Mouse (Mus musculus): ENCODE data around the gene Tbc1d2. TPM values are rescaled to one million over a fixed set of nuclear protein-coding genes. Genes with fewer than 3 reads are reported as not detected.

Tbc1d2 gene
- total and polyA plus RNA-seq, 2 experiments from 2014 or later: 1.0 to 3.2 TPM

DNA sequence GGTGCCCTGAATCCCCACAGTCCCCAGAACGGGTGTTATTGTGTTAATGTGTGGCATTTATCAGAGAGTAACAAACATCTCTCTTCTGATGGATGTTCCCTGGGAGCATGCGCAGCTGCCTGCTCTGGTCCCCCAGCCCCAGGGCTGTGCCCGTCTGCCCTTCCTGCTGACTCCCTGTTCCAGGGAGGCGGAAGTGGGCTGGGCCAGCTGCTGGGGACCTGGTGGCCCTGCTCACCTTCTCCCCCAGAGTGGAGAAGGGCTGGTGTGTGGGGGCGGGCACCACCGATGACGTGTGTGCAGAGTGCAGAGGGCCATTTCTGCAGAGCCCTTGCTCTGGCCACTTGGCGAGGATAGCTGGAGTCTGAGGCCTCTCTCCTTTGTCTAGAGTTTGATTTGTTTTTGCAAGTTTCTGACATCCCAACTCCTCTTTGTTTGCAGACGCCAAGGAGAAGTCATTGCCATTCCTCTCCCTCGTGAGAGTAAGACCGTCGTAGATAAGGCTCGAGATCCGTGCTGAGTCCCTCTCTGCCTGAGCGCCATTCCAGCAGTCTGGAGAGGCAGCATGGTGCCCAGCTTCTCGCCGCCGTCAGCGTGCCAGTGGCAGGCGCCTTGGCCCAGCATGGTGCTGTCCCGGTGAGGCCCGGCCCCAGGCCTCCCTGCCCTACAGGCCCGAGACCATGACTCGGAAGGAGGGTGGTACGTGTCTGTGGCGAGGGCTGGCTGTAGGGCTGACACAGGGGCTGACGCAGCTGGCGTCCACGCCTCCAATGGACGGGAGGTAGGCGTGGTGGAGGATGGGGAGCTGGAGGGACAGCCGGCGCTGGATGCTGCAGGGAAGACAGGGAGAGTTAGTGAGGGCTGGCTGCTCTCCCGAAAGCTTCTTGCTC lies 14.4 kb upstream of the Tbc1d2 start:
- 0 out of 2 replicates have a peak overlapping the region, but pooled peaks have one; percentile 14 for H3K4me3 ChIP-seq (ENCODE audit: low read length)
- DNase-seq (ENCODE audit: low spot score) (peak; percentile 51), ATAC-seq (peak; percentile 64; the same call in 1 of the 2 replicates)
- 15% methylated on average over 34 of the region's 34 CpGs for WGBS
- TF ChIP-seq CTCF (IDR thresholded peaks at IDR 0.05; ENCODE audit: low read depth): no peak
- peak overlapping the region; percentile 42 for H3K4me2 ChIP-seq (ENCODE audit: low read depth, low read length)
- H3K27me3 ChIP-seq (ENCODE audit: insufficient read depth, low read length): no peaks in the 10 kb centered on the region
- H3K9ac ChIP-seq (replicated peaks; ENCODE audit: low read length): peak overlapping the region; percentile 28; the same call in 1 of the 2 replicates
- no peaks in the 10 kb centered on the region; the same call in 1 of the 2 replicates for H3K36me3 ChIP-seq (ENCODE audit: insufficient read depth, low read length)
- no peaks in the 10 kb centered on the region for H3K4me1 ChIP-seq (ENCODE audit: insufficient read depth, low read length)
- H3K9me3 ChIP-seq (ENCODE audit: low read length): no peaks in the 10 kb centered on the region
- no peak overlapping the region for H3K27ac ChIP-seq

DNA sequence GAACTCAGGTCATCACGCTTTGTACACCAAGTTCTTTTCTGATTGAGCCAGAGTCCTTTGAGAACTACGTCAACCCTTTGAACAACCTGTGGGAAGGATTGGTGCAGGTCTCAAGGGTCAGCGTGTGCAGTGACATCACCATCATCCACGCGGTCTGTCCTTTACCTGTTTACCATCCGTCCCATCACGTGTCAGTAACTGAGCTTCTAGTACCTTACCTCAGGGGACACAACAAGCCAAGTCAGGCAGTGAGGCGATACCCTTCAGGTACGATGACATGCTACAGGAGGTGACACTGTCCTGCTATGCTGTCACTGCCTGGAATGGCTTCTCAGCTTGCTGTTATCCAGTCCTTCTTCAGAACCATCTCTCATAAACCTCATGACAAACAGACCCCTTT lies 11.4 kb upstream of the Tbc1d2 start:
- no peak for ATAC-seq
- Histone ChIP-seq H3K4me3 (ENCODE audit: low read length) (no peak overlapping the region), H3K9ac (replicated peaks; ENCODE audit: low read length) (no peak overlapping the region), H3K27me3 (ENCODE audit: insufficient read depth, low read length) (no peaks in the 10 kb centered on the region), H3K4me2 (ENCODE audit: low read depth, low read length) (no peak overlapping the region), H3K4me1 (ENCODE audit: insufficient read depth, low read length) (no peaks in the 10 kb centered on the region), H3K9me3 (ENCODE audit: low read length) (no peaks in the 10 kb centered on the region), H3K36me3 (ENCODE audit: insufficient read depth, low read length) (no peaks in the 10 kb centered on the region; the same call in 1 of the 2 replicates), H3K27ac (no peak overlapping the region)
- WGBS: 84% methylated on average over 9 of the region's 9 CpGs
- DNase-seq (ENCODE audit: low spot score): no peak
- TF ChIP-seq CTCF (IDR thresholded peaks at IDR 0.05; ENCODE audit: low read depth): no peak

DNA sequence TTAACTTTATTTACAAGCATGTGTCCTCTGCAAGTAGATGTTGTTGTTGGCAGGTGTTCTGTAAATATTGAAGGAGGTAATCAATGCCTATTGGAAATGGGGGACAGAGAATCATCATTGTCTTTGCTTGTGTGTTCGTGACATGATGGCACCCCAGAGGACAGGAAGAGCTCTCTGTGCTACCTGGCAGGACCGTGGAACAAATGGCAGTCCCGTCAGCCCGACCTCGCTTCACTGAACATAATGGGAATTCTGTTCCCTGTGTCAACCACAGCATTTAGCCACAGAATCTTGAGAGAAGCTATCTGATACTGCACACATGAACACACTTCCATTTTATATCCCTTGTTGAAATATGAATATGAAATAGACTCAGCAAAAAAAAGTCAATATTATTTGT lies 8.9 kb upstream of the Tbc1d2 start:
- Histone ChIP-seq H3K9me3 (ENCODE audit: low read length) (no peaks in the 10 kb centered on the region), H3K36me3 (ENCODE audit: insufficient read depth, low read length) (no peaks in the 10 kb centered on the region; the same call in 1 of the 2 replicates), H3K4me1 (ENCODE audit: insufficient read depth, low read length) (no peaks in the 10 kb centered on the region), H3K9ac (replicated peaks; ENCODE audit: low read length) (no peak overlapping the region), H3K27ac (no peak overlapping the region), H3K4me3 (ENCODE audit: low read length) (no peak overlapping the region), H3K27me3 (ENCODE audit: insufficient read depth, low read length) (no peaks in the 10 kb centered on the region), H3K4me2 (ENCODE audit: low read depth, low read length) (no peak overlapping the region)
- TF ChIP-seq CTCF (IDR thresholded peaks at IDR 0.05; ENCODE audit: low read depth): no peak
- DNase-seq (ENCODE audit: low spot score) (no peak), ATAC-seq (no peak)
- WGBS: 52% methylated on average over 5 of the region's 5 CpGs

DNA sequence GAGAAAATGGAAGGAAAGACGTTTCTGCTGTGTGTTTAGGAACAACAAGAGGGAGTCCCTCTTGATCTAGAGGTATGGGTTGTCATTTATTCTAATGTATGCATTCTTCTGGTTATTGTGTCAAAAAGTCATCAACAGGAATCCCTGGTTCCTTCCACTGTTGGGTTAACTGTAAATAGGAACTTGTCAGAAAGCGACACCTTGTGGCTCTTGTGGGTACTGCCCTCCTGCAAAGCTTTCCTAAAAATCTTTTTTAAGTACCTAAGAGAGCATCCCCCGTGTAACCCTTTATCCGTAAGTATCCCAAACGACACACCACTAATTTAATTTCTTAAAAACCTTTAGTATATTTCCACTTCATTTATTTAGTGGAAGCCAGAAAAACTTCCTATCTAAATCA lies 7.1 kb upstream of the Tbc1d2 start:
- DNase-seq (ENCODE audit: low spot score) (peak; percentile 91), ATAC-seq (peak; percentile 38; the same call in 1 of the 2 replicates)
- Histone ChIP-seq H3K9me3 (ENCODE audit: low read length) (no peaks in the 10 kb centered on the region), H3K4me1 (ENCODE audit: insufficient read depth, low read length) (no peaks in the 10 kb centered on the region), H3K4me2 (ENCODE audit: low read depth, low read length) (no peak overlapping the region), H3K9ac (replicated peaks; ENCODE audit: low read length) (no peak overlapping the region), H3K4me3 (ENCODE audit: low read length) (no peak overlapping the region), H3K36me3 (ENCODE audit: insufficient read depth, low read length) (no peaks in the 10 kb centered on the region), H3K27me3 (ENCODE audit: insufficient read depth, low read length) (peaks cover under 1% of the 10 kb centered on the region; the same call in 1 of the 2 replicates), H3K27ac (no peak overlapping the region)
- peak; percentile 92 for TF ChIP-seq CTCF (IDR thresholded peaks at IDR 0.05; ENCODE audit: low read depth)
- WGBS: 5% methylated on average over 5 of the region's 5 CpGs

DNA sequence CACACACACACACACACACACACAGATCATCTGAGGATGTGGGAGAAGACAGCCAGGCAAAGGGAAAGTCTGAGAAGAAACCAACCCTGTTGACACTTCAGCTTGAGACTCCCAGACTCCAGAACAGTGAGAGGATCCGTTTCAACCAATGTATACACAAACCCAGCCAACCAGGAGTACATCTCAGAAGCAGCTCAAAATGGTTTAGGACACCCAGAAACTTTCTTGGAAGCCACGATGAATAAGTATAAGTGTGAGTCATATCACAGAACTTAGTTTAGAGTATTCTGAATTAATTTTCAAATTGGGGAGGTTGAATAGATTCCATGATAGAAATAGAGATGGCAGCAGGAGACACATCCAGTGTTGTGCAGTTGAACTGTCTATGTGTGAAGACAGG lies 5.9 kb upstream of the Tbc1d2 start:
- no peak for DNase-seq (ENCODE audit: low spot score)
- no peaks in the 10 kb centered on the region for H3K9me3 ChIP-seq (ENCODE audit: low read length)
- no peak for ATAC-seq
- peaks cover 10% of the 10 kb centered on the region; the same call in 1 of the 2 replicates for H3K27me3 ChIP-seq (ENCODE audit: insufficient read depth, low read length)
- H3K4me3 ChIP-seq (ENCODE audit: low read length): no peak overlapping the region
- H3K4me2 ChIP-seq (ENCODE audit: low read depth, low read length): no peak overlapping the region
- no peak overlapping the region for H3K9ac ChIP-seq (replicated peaks; ENCODE audit: low read length)
- no peaks in the 10 kb centered on the region for H3K4me1 ChIP-seq (ENCODE audit: insufficient read depth, low read length)
- TF ChIP-seq CTCF (IDR thresholded peaks at IDR 0.05; ENCODE audit: low read depth): no peak
- no peak overlapping the region for H3K27ac ChIP-seq
- WGBS: 69% methylated on average over 2 of the region's 2 CpGs
- H3K36me3 ChIP-seq (ENCODE audit: insufficient read depth, low read length): no peaks in the 10 kb centered on the region

DNA sequence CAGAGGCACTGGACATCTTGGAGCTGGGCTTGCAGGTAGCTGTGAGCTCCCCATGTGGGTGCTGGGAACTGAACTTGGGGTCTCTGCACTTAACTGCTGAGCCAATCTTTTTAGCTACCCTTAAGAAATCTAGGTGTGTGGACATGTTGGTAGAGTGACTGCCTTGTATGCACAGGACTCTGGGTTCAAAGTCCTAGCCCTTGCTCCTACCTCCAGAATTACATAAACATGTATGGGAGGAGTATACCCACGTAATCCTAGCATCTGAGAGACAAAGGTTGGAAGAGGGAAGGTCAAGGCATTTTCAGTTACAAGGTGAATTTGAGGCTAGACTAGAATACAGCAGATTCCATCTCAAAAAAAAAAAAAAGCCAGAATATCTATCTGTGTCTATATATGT lies 5.3 kb upstream of the Tbc1d2 start:
- no peak overlapping the region for H3K4me3 ChIP-seq (ENCODE audit: low read length)
- no peak overlapping the region for H3K27ac ChIP-seq
- peaks cover 10% of the 10 kb centered on the region; the same call in 1 of the 2 replicates for H3K27me3 ChIP-seq (ENCODE audit: insufficient read depth, low read length)
- TF ChIP-seq CTCF (IDR thresholded peaks at IDR 0.05; ENCODE audit: low read depth): no peak
- DNase-seq (ENCODE audit: low spot score) (no peak), ATAC-seq (no peak)
- H3K9me3 ChIP-seq (ENCODE audit: low read length): no peaks in the 10 kb centered on the region
- H3K9ac ChIP-seq (replicated peaks; ENCODE audit: low read length): no peak overlapping the region
- H3K36me3 ChIP-seq (ENCODE audit: insufficient read depth, low read length): no peaks in the 10 kb centered on the region
- H3K4me2 ChIP-seq (ENCODE audit: low read depth, low read length): no peak overlapping the region
- 76% methylated on average over 1 of the region's 1 CpGs for WGBS
- peaks cover 3% of the 10 kb centered on the region; the same call in 1 of the 2 replicates for H3K4me1 ChIP-seq (ENCODE audit: insufficient read depth, low read length)

DNA sequence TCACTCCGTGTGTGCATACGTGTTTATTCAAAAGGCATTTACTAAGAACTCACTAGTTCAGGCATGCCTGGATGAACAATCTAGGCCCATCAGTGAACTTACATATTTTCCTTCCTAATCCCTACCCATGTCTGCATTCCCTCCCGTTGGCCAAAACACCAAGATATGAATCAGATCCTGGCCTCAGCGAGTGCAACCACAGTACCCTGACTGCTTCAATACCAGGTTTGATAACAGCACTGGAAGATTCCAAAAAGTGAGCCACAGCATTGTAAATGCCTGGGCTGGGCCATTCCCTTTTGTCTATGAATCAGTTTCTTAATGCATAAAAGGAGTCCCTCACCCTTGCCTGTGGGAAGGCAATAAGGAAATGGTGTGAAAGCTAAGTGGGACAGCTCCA lies 848 bp downstream of the Tbc1d2 start:
- ATAC-seq: no peak
- H3K4me1 ChIP-seq (ENCODE audit: insufficient read depth, low read length): peaks cover 3% of the 10 kb centered on the region; the same call in 1 of the 2 replicates
- no peak overlapping the region for H3K9ac ChIP-seq (replicated peaks; ENCODE audit: low read length)

More for the DNA sequence above, 848 bp downstream of the Tbc1d2 start:
- DNase-seq (ENCODE audit: low spot score): no peak
- Histone ChIP-seq H3K9me3 (ENCODE audit: low read length) (no peaks in the 10 kb centered on the region), H3K27ac (no peak overlapping the region), H3K4me2 (ENCODE audit: low read depth, low read length) (peak overlapping the region; percentile 87), H3K36me3 (ENCODE audit: insufficient read depth, low read length) (no peaks in the 10 kb centered on the region), H3K4me3 (ENCODE audit: low read length) (peak overlapping the region; percentile 69), H3K27me3 (ENCODE audit: insufficient read depth, low read length) (peaks cover 10% of the 10 kb centered on the region; the same call in 1 of the 2 replicates)
- TF ChIP-seq CTCF (IDR thresholded peaks at IDR 0.05; ENCODE audit: low read depth): no peak
- 61% methylated on average over 4 of the region's 4 CpGs for WGBS

All from hindbrain, postnatal 0 days (tissue).